9 mouse cellular contexts compared by ENCODE assay signal in the genomic region with DNA sequence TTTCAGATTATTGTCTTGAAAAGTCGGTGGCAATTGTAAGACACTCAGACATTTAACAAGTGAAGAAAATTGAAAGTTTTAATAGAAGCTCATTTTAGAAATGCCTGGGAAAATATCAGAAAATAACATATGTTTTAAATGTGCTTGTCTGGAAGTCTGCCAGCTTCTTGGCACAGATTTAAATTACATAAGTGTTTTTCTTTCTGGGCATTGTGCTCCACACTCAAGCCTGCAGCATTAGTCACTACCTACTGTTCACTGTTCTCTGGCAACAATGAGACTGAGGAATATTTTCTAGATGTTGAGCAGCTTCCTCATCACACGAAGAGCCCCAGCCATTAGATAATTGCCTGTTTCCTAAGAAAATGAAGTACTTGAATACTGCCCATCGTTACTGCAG.
A peak's percentile ranks its signal among the peaks of the same experiment; 100 is the strongest.
DNase-seq lines count a peak whose midpoint lies in the region.
"Had no signal": no experiment of that assay in that cellular context is flagged by ENCODE, and none has a peak within 500 bp of the region (broad histone marks: within the 10 kb centered on the region; RNA-seq: fewer than 3 reads in every experiment).

No protein-coding gene starts in this region.

- peak; percentile 91 for DNase-seq in 3T3-L1 (ENCODE audit: low read depth, low spot score)
- DNase-seq in MN1 (ENCODE audit: low spot score): peak; percentile 17
- peak; percentile 3 to 4 for DNase-seq in frontal cortex, postnatal 14 days (ENCODE audit: low spot score in 2 of 2)
- DNase-seq in left cerebral cortex, adult 9 months (ENCODE audit: low spot score in 2 of 2): peak; percentile 45 to 79
- no peak for DNase-seq in heart, adult 8-10 months (ENCODE audit: low spot score)
- no peak for DNase-seq in adrenal gland, postnatal 10 days
- no peak for DNase-seq in kidney, adult 8-10 months
- DNase-seq: adrenal gland, adult 8-10 months; kidney, postnatal 36 days had no signal

Comparison
In these comparisons a context has a peak if more than half of its experiments do, and no peak if none do; other contexts are left out.
1. DNase-seq: peak in 3T3-L1 (single experiment), MN1 (single experiment), frontal cortex, postnatal 14 days (2 of 2) and left cerebral cortex, adult 9 months (2 of 2); none in heart, adult 8-10 months (single experiment), adrenal gland, postnatal 10 days (single experiment) and kidney, adult 8-10 months (0 of 2).